Mouse (Mus musculus) myocyte (in vitro differentiated cells): Measurements from ENCODE around the gene Trpt1. TPM values are rescaled to one million over a fixed set of nuclear protein-coding genes. Genes with fewer than 3 reads are reported as not detected.

Experiments
- H3K27me3 ChIP-seq: one replicate; pipeline ENCODE4 v1.6.1; 2011; ENCODE audit not compliant: control insufficient read depth, insufficient read depth, insufficient read length
- H3K36me3 ChIP-seq: one replicate; pipeline ENCODE4 v1.6.1; 2011; ENCODE audit not compliant: control insufficient read depth, insufficient read depth
- H3K4me2 ChIP-seq: one replicate; pipeline ENCODE4 v1.6.1; 2011; ENCODE audit warnings: low read depth, control low read depth
- H3K4me3 ChIP-seq: one replicate; pipeline ENCODE4 v1.5.1; 2011; ENCODE audit warnings: mild to moderate bottlenecking, control low read depth, moderate library complexity
- H3K79me2 ChIP-seq: one replicate; pipeline ENCODE4 v1.6.1; 2011; ENCODE audit not compliant: control insufficient read depth, insufficient read depth
- H3ac ChIP-seq: one replicate; pipeline ENCODE4 v1.6.1; 2011; ENCODE audit not compliant: control insufficient read depth, insufficient read length
- CEBPB ChIP-seq: IDR thresholded peaks from 2 replicates; pipeline ENCODE4 v1.6.1; 2011; ENCODE audit warnings: mild to moderate bottlenecking, moderate library complexity; ENCODE audit not compliant: poor library complexity, insufficient read depth, severe bottlenecking
- E2F4 ChIP-seq: IDR thresholded peaks from one replicate; pipeline ENCODE4 v1.6.1; 2011; ENCODE audit warnings: mild to moderate bottlenecking, control low read depth, moderate library complexity; ENCODE audit not compliant: insufficient read depth
- MAX ChIP-seq: IDR thresholded peaks from one replicate; pipeline ENCODE4 v1.6.1; 2011; ENCODE audit warnings: low read depth, mild to moderate bottlenecking, control low read depth
- MYOD1 ChIP-seq, 3 experiments: IDR thresholded peaks; one replicate each; pipeline ENCODE4 v1.6.1; 2011; ENCODE audit warnings: control low read depth in 2 of 3, low read depth in 2 of 3, mild to moderate bottlenecking in 2 of 3, moderate library complexity in 1 of 3; ENCODE audit not compliant: insufficient read length in 2 of 3, control insufficient read depth in 1 of 3
- MYOG ChIP-seq, 3 experiments: IDR thresholded peaks; one replicate each; pipeline ENCODE4 v1.6.1; 2011; ENCODE audit warnings: control low read depth in 2 of 3, low read depth in 2 of 3, mild to moderate bottlenecking in 2 of 3; ENCODE audit not compliant: insufficient read length in 2 of 3, control insufficient read depth in 1 of 3, insufficient read depth in 1 of 3
- POLR2A ChIP-seq: IDR thresholded peaks from one replicate; pipeline ENCODE4 v1.6.1; 2011; ENCODE audit warnings: low read depth, mild to moderate bottlenecking, control low read depth, moderate library complexity; ENCODE audit not compliant: insufficient read length
- POLR2AphosphoS2 ChIP-seq: IDR thresholded peaks from one replicate; pipeline ENCODE4 v1.6.1; 2011; ENCODE audit warnings: low read depth, control low read depth; ENCODE audit not compliant: insufficient read length
- REST ChIP-seq: IDR thresholded peaks from one replicate; pipeline ENCODE4 v1.6.1; 2011; ENCODE audit warnings: mild to moderate bottlenecking, control low read depth, moderate library complexity; ENCODE audit not compliant: insufficient read depth, insufficient read length
- SRF ChIP-seq: IDR thresholded peaks from one replicate; pipeline ENCODE4 v1.6.1; 2011; ENCODE audit warnings: low read depth; ENCODE audit not compliant: control insufficient read depth, insufficient read length
- TCF12 ChIP-seq: IDR thresholded peaks from one replicate; pipeline ENCODE4 v1.6.1; 2011; ENCODE audit warnings: mild to moderate bottlenecking, control low read depth; ENCODE audit not compliant: poor library complexity, insufficient read depth, severe bottlenecking
- TCF3 ChIP-seq: IDR thresholded peaks from one replicate; pipeline ENCODE4 v1.6.1; 2011; ENCODE audit warnings: low read depth, control low read depth; ENCODE audit not compliant: insufficient read length
- USF1 ChIP-seq: IDR thresholded peaks from one replicate; pipeline ENCODE4 v1.6.1; 2011; ENCODE audit warnings: low read depth, mild to moderate bottlenecking, control low read depth, moderate library complexity
- polyA plus RNA-seq: library from polyadenylated mRNA; unstranded; fragments of >200 nt; fragmentation: generic; extraction: Trizol; gene quantifications from one replicate; pipeline ENCODE4 v1.2.1, GENCODE M21; 2012; ENCODE audit warnings: missing spikeins

Trpt1 gene
- polyA plus RNA-seq, 1 experiment, result 9.2 TPM

DNA sequence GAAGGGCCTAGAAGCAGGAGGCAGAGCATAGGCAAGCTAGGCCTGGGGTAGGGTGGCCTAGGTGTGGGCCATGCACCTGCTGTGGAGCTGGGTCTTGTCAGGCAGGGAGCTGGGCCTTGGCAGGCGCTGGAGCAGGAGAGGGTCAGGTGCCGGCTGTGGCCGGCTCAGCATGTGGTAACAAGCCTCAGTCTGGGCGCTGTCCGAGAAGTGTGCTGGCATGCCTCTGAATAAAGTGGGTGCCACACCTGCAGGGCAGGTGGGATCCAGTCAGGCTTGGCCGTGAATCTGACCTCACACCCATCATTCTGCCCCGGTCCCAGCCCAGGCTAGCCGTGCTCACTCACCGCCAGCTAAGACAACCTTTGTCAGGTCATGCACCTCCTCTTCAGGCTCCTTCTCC, 18.1 kb downstream of the Trpt1 start:
- Histone ChIP-seq H3K4me3 (no peak overlapping the region), H3K27me3 (no peaks in the 10 kb centered on the region), H3K79me2 (no peaks in the 10 kb centered on the region), H3K4me2 (no peak overlapping the region), H3K36me3 (no peaks in the 10 kb centered on the region), H3ac (no peak overlapping the region)
- TF ChIP-seq E2F4 (no peak), CEBPB (no peak), POLR2AphosphoS2 (no peak), TCF3 (no peak), MYOG (IDR thresholded peaks at IDR 0.05; ENCODE audit: control insufficient read depth in 1 of 3, insufficient read depth in 1 of 3, insufficient read length in 2 of 3, low read depth in 2 of 3) (no peak), MAX (no peak), POLR2A (no peak), USF1 (no peak), SRF (no peak), MYOD1 (IDR thresholded peaks at IDR 0.05; ENCODE audit: control insufficient read depth in 1 of 3, insufficient read length in 2 of 3, low read depth in 2 of 3) (no peak), REST (no peak), TCF12 (no peak)

DNA sequence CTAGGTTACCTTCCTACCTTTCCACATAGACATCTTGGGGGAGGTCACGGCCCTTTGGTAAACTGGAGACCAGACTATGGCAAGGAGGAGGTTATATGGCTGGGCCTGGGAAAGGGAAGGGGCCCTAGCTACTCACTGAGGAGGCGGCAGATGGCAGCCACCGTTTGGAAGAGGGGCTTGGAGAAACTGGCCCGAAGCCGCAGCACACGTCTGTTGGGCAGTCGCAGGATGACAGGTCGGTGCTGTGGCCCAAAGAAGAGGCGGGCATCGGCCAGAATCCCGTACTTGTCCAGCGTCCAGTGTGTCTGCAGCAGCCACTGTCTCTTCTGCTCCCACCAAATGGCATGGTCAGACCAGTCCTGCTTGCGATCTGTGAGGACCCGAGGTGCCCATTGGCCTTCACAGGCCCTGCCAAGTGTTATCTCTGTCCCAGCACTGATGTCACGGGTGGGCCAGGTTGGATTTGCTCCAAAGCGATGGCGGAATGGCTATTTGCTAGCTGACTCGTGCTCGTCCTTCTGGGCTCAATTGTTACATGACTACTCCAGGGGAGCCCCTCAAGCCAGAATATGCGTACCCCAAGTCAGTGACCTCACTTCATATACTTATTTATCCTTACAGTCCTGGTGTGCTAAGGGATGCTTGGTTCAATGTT, 18.7 kb downstream of the Trpt1 start:
- Histone ChIP-seq H3K79me2 (no peaks in the 10 kb centered on the region), H3K4me3 (no peak overlapping the region), H3K36me3 (peaks cover under 1% of the 10 kb centered on the region), H3K4me2 (no peak overlapping the region), H3ac (no peak overlapping the region), H3K27me3 (no peaks in the 10 kb centered on the region)
- TF ChIP-seq REST (no peak), MYOG (IDR thresholded peaks at IDR 0.05; ENCODE audit: control insufficient read depth in 1 of 3, insufficient read depth in 1 of 3, insufficient read length in 2 of 3, low read depth in 2 of 3) (no peak), USF1 (no peak), TCF3 (no peak), MYOD1 (IDR thresholded peaks at IDR 0.05; ENCODE audit: control insufficient read depth in 1 of 3, insufficient read length in 2 of 3, low read depth in 2 of 3) (no peak), E2F4 (no peak), POLR2AphosphoS2 (no peak), SRF (no peak), POLR2A (no peak)

DNA sequence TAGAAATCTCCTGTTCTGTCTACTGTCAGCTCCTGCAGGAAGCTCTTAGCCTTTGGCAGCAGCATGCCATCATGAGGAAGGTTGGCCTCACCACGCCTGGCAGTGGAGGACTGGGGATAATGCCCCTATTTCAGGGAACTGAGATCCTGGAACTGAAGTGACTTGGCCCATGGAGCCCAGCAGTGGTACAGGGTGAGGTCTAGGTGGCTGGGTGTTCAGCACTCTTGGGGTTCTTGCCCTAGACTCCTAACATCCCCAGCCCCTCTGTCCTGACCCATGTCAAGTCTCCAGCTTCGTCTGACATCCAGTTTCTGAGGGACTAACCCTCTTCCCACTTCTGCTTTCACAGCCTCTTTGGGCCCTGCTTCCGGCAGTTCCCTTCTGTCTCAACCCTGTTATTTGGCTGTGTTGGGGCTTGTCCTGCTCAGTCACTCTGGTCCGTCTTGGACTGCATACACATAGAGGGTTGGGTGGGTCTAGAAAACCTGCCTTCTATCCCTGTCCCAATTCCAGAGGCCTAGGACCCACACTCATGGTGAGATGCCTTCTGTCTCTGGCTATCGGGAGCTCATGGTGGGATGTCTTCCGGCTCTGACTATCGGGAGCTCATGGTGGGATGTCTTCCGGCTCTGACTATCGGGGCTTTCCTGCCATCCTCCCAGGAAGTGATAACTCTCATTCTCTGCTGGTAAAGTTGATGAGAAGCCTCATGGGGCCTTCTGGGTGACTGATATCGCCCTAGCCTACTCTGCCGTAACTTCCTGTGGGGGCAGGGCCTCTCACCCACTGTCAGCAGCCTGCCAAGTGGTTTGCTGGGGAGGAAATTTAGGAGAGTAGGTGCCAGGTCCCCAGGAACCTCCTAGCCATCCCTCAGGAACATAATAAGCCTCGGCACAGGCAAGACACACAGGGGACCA, 21.9 kb downstream of the Trpt1 start:
- peaks cover 30% of the 10 kb centered on the region for H3K36me3 ChIP-seq
- H3K4me2 ChIP-seq, result no peak overlapping the region
- TF ChIP-seq MYOG (IDR thresholded peaks at IDR 0.05; ENCODE audit: control insufficient read depth in 1 of 3, insufficient read depth in 1 of 3, insufficient read length in 2 of 3, low read depth in 2 of 3) (no peak), E2F4 (no peak), POLR2A (no peak), TCF3 (no peak), USF1 (no peak)

DNA sequence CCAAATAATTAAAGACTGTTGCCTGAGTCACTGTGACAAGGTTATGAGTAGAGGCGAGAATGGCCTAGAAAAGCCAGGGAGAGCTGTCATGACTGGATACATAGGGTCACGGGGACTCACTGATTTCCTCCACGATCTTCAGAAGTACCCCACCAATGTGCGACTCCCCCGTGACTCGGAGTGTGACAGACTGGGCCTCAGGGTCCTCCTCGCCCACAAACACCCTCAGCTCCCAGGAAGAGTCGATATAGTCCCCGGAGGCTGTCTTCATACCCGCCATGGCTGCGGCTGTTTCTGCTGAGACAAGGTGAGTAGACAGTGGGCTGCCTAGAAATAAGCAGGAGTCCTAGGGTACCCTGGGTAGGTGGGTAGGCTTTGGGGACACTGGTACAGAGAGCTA, 22.6 kb downstream of the Trpt1 start:
- Histone ChIP-seq H3K4me2 (no peak overlapping the region), H3K4me3 (no peak overlapping the region), H3K36me3 (peaks cover 37% of the 10 kb centered on the region)

More for the DNA sequence above, 21.9 kb downstream of the Trpt1 start:
- no peak overlapping the region for H3K4me3 ChIP-seq
- H3K27me3 ChIP-seq, result no peaks in the 10 kb centered on the region
- no peak overlapping the region for H3ac ChIP-seq
- H3K79me2 ChIP-seq, result no peaks in the 10 kb centered on the region

More for the DNA sequence above, 22.6 kb downstream of the Trpt1 start:
- no peaks in the 10 kb centered on the region for H3K27me3 ChIP-seq
- no peaks in the 10 kb centered on the region for H3K79me2 ChIP-seq
- TF ChIP-seq POLR2A (no peak), SRF (no peak), TCF3 (no peak), MYOG (IDR thresholded peaks at IDR 0.05; ENCODE audit: control insufficient read depth in 1 of 3, insufficient read depth in 1 of 3, insufficient read length in 2 of 3, low read depth in 2 of 3) (no peak), USF1 (no peak), REST (no peak), CEBPB (no peak), MYOD1 (IDR thresholded peaks at IDR 0.05; ENCODE audit: control insufficient read depth in 1 of 3, insufficient read length in 2 of 3, low read depth in 2 of 3) (no peak), TCF12 (no peak), POLR2AphosphoS2 (no peak), MAX (no peak), E2F4 (no peak)
- H3ac ChIP-seq, result no peak overlapping the region
